In genomic region chr5:127592854-127593253, GRCm38 (mm10) we compare ENCODE assay signal across 10 mouse cellular contexts. TPM values are rescaled to one million over a fixed set of nuclear protein-coding genes. Genes with fewer than 3 reads are reported as not detected.
DNase-seq lines count a peak whose midpoint lies in the region; ATAC-seq and TF ChIP-seq lines count a peak whose summit lies in the region.
"Had no signal": no experiment of that assay in that cellular context is flagged by ENCODE, and none has a peak within 500 bp of the region (broad histone marks: within the 10 kb centered on the region; RNA-seq: fewer than 3 reads in every experiment).

No protein-coding gene starts in this region.

- peak; percentile 67 for TF ChIP-seq CTCF in left cerebral cortex, adult 2 months (IDR thresholded peaks at IDR 0.05)
- 0 out of 2 replicates have a peak, but pooled peaks have one; percentile 39 for TF ChIP-seq CTCF in G1E (IDR thresholded peaks at IDR 0.05; ENCODE audit: low read depth, low read length)

- no peak for ATAC-seq in G1E (ENCODE audit: extremely low read depth, insufficient number of reproducible peaks, low FRiP score, poor library complexity, severe bottlenecking)

- intact Hi-C loops in left cerebral cortex, adult 2 months (cut with DNase I): loop anchor here (5.0 kb wide), 1 partner anchor 849 kb away; no protein-coding TSS in a partner anchor

- peak; percentile 39 to 66 for DNase-seq in cerebellum, postnatal 14 days
- no peak for DNase-seq in cerebellum, adult 11 months
- no peak for DNase-seq in left cerebral cortex, adult 2 months (ENCODE audit: extremely low spot score in 1 of 2, low spot score in 2 of 2)
- DNase-seq in left cerebral cortex, adult 8-10 months (ENCODE audit: low spot score in 2 of 2): no peak
- no peak for DNase-seq in G1E (ENCODE audit: low spot score)
- DNase-seq in layer of hippocampus, postnatal 14 days (ENCODE audit: low spot score in 2 of 2): peak; percentile 40 to 51
- DNase-seq in urinary bladder, adult 18-20 months (ENCODE audit: low spot score in 2 of 2): no peak
- no peak for DNase-seq in heart, adult 9 months (ENCODE audit: low spot score in 2 of 2)

- no peak overlapping the region for H3K27ac ChIP-seq in left cerebral cortex, adult 2 months
- H3K27ac ChIP-seq: stomach, embryonic 15.5 days had no signal

- peaks cover 80% of the 10 kb centered on the region for H3K36me3 ChIP-seq in G1E (replicated peaks)

- no peak overlapping the region for H3K4me3 ChIP-seq in left cerebral cortex, adult 2 months
- no peak overlapping the region for H3K4me3 ChIP-seq in G1E (ENCODE audit: low read depth, low read length)
- H3K4me3 ChIP-seq: megakaryocyte, embryonic 14.5 days; stomach, embryonic 15.5 days had no signal

- H3K4me1 ChIP-seq in G1E (ENCODE audit: insufficient read depth, low read depth, low read length): no peaks in the 10 kb centered on the region
- H3K4me1 ChIP-seq: stomach, embryonic 15.5 days had no signal

- no peaks in the 10 kb centered on the region for H3K27me3 ChIP-seq in G1E (ENCODE audit: insufficient read depth, low read length)
- H3K27me3 ChIP-seq: megakaryocyte, embryonic 14.5 days; stomach, embryonic 15.5 days had no signal

- no peaks in the 10 kb centered on the region for H3K9me3 ChIP-seq in G1E (replicated peaks)
- H3K9me3 ChIP-seq: megakaryocyte, embryonic 14.5 days; stomach, embryonic 15.5 days had no signal

RNA-seq across cellular contexts. Expression of gene Glt1d1, which starts 39.2 kb away (rescaled TPM):
- total RNA-seq in left cerebral cortex, adult 2 months (2021): 10 to 100 TPM; 21.6 to 27.1 TPM
- total RNA-seq in left cerebral cortex, adult 8-10 months (2022): 10 to 100 TPM; 23.9 to 29.0 (median 25.7) TPM
- not detected in 2 replicates for total RNA-seq in G1E (2014; fragmentation: Nextera tagmentation)
- total RNA-seq in G1E (2017): 0.06 and 0.11 TPM in 2 replicates
- polyA plus RNA-seq in G1E (2012): not detected in 2 replicates
- total RNA-seq in layer of hippocampus, postnatal 14 days (2021): 10 to 100 TPM; 23.8 to 26.7 TPM

RNA-seq across cellular contexts. Expression of gene Slc15a4, which starts 39.8 kb away (rescaled TPM):
- 10 to 100 TPM; 23.6 to 27.8 TPM for total RNA-seq in left cerebral cortex, adult 2 months (2021)
- total RNA-seq in left cerebral cortex, adult 8-10 months (2022): 10 to 100 TPM; 24.3 to 28.9 (median 26.8) TPM
- total RNA-seq in G1E (2014; fragmentation: Nextera tagmentation): 19.2 and 26.0 TPM in 2 replicates
- total RNA-seq in G1E (2017): 40.1 and 41.3 TPM in 2 replicates
- 10.2 and 12.8 TPM in 2 replicates for polyA plus RNA-seq in G1E (2012)
- total RNA-seq in layer of hippocampus, postnatal 14 days (2021): 10 to 100 TPM; 30.6 to 33.7 TPM

Comparison
In these comparisons a context has a peak if more than half of its experiments do, and no peak if none do; other contexts are left out.
1. DNase-seq: peak in cerebellum, postnatal 14 days (2 of 2) and layer of hippocampus, postnatal 14 days (2 of 2); none in cerebellum, adult 11 months (single experiment), left cerebral cortex, adult 2 months (0 of 2), left cerebral cortex, adult 8-10 months (0 of 2), G1E (single experiment), urinary bladder, adult 18-20 months (0 of 2) and heart, adult 9 months (0 of 2).
2. RNA of gene Glt1d1, which starts 39.2 kb away (total RNA-seq): 21.6 to 27.1 TPM in left cerebral cortex, adult 2 months, 23.8 to 26.7 TPM in layer of hippocampus, postnatal 14 days and 23.9 to 29.0 TPM in left cerebral cortex, adult 8-10 months; 0.06 to 0.11 TPM in G1E; every median in the first group is over 10 times any median in the second.